Mouse (Mus musculus): ENCODE data around the gene Tmem39a.

The Tmem39a gene

DNA sequence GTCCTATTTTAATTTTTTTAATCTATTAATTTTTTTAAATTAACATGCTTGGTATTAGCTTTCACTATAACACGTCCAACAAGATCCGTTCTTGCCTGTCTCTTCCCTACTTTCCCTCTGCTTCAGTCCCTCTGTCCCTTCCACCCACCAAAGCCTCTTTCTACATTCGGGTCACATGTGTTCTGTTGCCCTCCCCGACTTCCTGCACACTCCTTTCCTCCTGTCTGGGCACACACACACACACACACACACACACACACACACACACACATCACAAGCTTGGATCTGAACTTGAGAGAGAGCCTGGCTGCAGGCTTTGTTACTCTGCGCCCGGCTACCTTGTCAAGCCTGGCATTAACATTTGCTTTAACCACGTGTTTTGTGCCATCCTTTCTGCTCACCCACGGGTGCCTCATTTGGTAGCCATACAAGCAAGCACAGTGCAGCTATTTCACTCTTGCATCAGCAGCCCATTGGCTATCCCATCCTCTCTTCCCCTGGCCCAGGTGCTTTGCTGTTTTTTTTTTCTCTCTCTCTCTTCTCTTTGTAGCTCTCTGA, 77.4 kb downstream of the Tmem39a start:
- no peak for DNase-seq (ENCODE audit: inconsistent ontology term)

DNA sequence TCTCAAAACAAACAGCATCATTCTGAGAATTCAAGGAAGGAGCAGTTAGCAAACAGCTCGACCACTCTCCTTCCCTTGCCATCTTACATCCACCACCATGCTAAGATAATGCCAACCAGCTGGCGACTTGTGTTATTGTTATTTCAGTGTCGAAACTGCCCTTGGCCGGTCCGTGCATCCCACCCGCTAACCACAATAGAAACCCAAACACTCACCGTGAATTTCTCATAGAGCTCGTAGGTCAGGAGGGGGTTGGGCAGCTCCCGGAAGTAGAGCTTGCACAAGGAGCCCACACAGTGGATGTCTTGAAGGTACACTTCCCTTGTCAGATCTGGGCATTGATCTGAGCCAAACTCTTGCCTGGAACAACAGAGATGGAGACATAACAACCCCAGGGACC, 78.2 kb downstream of the Tmem39a start:
- DNase-seq (ENCODE audit: inconsistent ontology term) = no peak

DNA sequence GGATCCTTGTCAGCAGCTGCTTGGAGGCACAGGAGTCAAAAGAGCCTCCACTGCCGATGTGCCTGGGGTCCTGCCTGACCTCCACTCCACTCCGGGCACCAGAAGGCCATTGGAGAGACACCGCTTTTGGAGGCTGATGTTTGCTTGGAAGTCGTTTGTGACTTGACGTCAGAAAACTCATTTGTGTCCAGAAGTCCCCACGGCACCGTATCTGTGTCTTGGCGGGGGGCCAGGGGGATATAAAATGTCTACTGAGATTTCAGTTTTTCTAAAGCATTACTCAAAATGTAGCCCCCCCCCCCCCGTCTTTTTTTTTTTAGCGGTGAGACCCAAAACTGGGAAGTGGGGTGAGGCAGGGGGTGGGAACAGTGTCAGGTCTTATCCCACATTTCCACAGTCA, 78.6 kb downstream of the Tmem39a start:
- no peak for DNase-seq (ENCODE audit: inconsistent ontology term)

Measured in Muller cell, postnatal 12 days (primary cell).